Mouse (Mus musculus): Measurements from ENCODE around the gene Mgst3.

GRCm38 (mm10) chr1:167405237-167405636, 11.6 kb upstream of the Mgst3 start:
- no peak for TF ChIP-seq CTCF (IDR thresholded peaks at IDR 0.05; ENCODE audit: low read depth, low read length)
- no peak for TF ChIP-seq TAL1 (conservative IDR thresholded peaks at IDR 0.05; ENCODE audit: low read depth, low read length)
- TF ChIP-seq POLR2AphosphoS5 (IDR thresholded peaks at IDR 0.05; ENCODE audit: insufficient replicate concordance, low read depth, low read length) = no peak

Measured in G1E (cell line).